Mouse (Mus musculus): ENCODE measurements around the gene Olfr742.

Gene Olfr742

GRCm38 (mm10) chr14:50503300-50503699 lies at the start of gene Olfr742:
Olfr742 (plus strand) TSS chr14:50503600.
- in situ Hi-C loops (cut with MboI; ENCODE audit: low sequenced_read_pairs) = no loop called here

GRCm38 (mm10) chr14:50472438-50472837 lies 31.0 kb upstream of the Olfr742 start, which contains the start of gene Olfr741:
Olfr741 (plus strand) TSS chr14:50472738.
- in situ Hi-C loops (cut with MboI; ENCODE audit: low sequenced_read_pairs) = no loop called here

GRCm38 (mm10) chr14:50478406-50478805 lies 25.0 kb upstream of the Olfr742 start:
- in situ Hi-C loops (cut with MboI; ENCODE audit: low sequenced_read_pairs) = no loop called here

GRCm38 (mm10) chr14:50521539-50521938 lies 18.1 kb downstream of the Olfr742 start, which contains the start of gene Olfr743:
Olfr743 (plus strand) TSS chr14:50521839.
- in situ Hi-C loops (cut with MboI; ENCODE audit: low sequenced_read_pairs) = no loop called here

- in situ Hi-C loops (cut with MboI; ENCODE audit: low sequenced_read_pairs) = no loop called here
Measured at GRCm38 (mm10) chr14:50552734-50553133, 49.3 kb downstream of the Olfr742 start.

Measured in CH12F3 (cell line).